Mouse (Mus musculus) liver, embryonic 14.5 days (tissue): Measurements from ENCODE around the gene Chadl. TPM values are rescaled to one million over a fixed set of nuclear protein-coding genes. Genes with fewer than 3 reads are reported as not detected.

ENCODE experiments used
- ATAC-seq: fragments of 200-750 bp; cut with Nextera tagmentation; 2 replicates; pipeline ENCODE4 v1.8.0; 2017; ENCODE audit warnings: moderate number of reproducible peaks, mild to moderate bottlenecking, moderate library complexity; ENCODE audit not compliant: insufficient read depth
- DNase-seq, 3 experiments: peaks; one replicate each; pipeline ENCODE4 v3.0.0-alpha.2; 2012 to 2013; ENCODE audit warnings: low read depth in 3 of 3, low spot score in 3 of 3
- H3K27ac ChIP-seq: fragments of 300-500 bp; sonication (generic); 2 replicates; pipeline ENCODE4 v1.5.1; 2014; ENCODE audit warnings: moderate library complexity, mild to moderate bottlenecking, control low read depth, inconsistent platforms
- H3K27me3 ChIP-seq: fragments of 300-500 bp; sonication (generic); 2 replicates; pipeline ENCODE4 v1.6.1; 2014; ENCODE audit warnings: mild to moderate bottlenecking, low read length, moderate library complexity; ENCODE audit not compliant: control insufficient read depth, insufficient read depth
- H3K36me3 ChIP-seq: fragments of 300-500 bp; sonication (generic); replicated peaks from 2 replicates; pipeline ENCODE4 v1.6.1; 2014; ENCODE audit warnings: low read depth; ENCODE audit not compliant: control insufficient read depth, insufficient read depth
- H3K4me1 ChIP-seq, 2 experiments: fragments of 200-500 bp in 1 of 2; fragments of 300-500 bp in 1 of 2; sonication (generic) in 1 of 2; replicated peaks; 2 replicates each; pipeline ENCODE4 v1.6.1; 2012 to 2014; ENCODE audit warnings: antibody characterized with exemption in 1 of 2, inconsistent platforms in 1 of 2, low read length in 1 of 2; ENCODE audit not compliant: control insufficient read depth in 2 of 2, insufficient read depth in 2 of 2
- H3K4me2 ChIP-seq: fragments of 300-500 bp; sonication (generic); 2 replicates; pipeline ENCODE4 v1.6.1; 2014; ENCODE audit warnings: low read depth, mild to moderate bottlenecking, control low read depth, moderate library complexity
- H3K4me3 ChIP-seq, 2 experiments: fragments of 200-500 bp in 1 of 2; fragments of 300-500 bp in 1 of 2; sonication (generic) in 1 of 2; 2 replicates each; pipeline ENCODE4 v1.5.1; 2012 to 2014; ENCODE audit warnings: low read depth in 2 of 2, low read length in 2 of 2, mild to moderate bottlenecking in 2 of 2, control low read depth in 1 of 2, inconsistent platforms in 1 of 2, moderate library complexity in 1 of 2; ENCODE audit not compliant: insufficient read depth in 1 of 2
- H3K9ac ChIP-seq: fragments of 300-500 bp; sonication (generic); replicated peaks from 2 replicates; pipeline ENCODE4 v1.6.1; 2014; ENCODE audit warnings: mild to moderate bottlenecking, control low read depth, moderate library complexity
- H3K9me3 ChIP-seq: fragments of 300-500 bp; sonication (generic); 2 replicates; pipeline ENCODE4 v1.6.1; 2016; ENCODE audit warnings: low read length, mixed read lengths; ENCODE audit not compliant: control insufficient read depth
- CTCF ChIP-seq: IDR thresholded peaks from 2 replicates; pipeline ENCODE4 v1.5.1; 2016; ENCODE audit warnings: antibody characterized with exemption, low read depth, control low read depth
- EP300 ChIP-seq: IDR thresholded peaks from 2 replicates; pipeline ENCODE4 v1.6.1; 2016; ENCODE audit warnings: antibody characterized with exemption, low read depth
- WGBS: fragments of 180-500 bp; shearing (Covaris S2); extraction: QIAGEN DNeasy Blood & Tissue Kit; methylation state at CpG from one replicate; pipeline ENCODE4 v1.1.7; 2014; ENCODE audit not compliant: insufficient replicate concordance; 5-methylcytosine and 5-hydroxymethylcytosine counted together
- polyA plus RNA-seq, 2 experiments: library from polyadenylated mRNA; depleted of rRNA in 1 of 2; stranded (reverse) in 1 of 2; unstranded in 1 of 2; fragments of >200 nt; fragmentation: Nextera tagmentation in 1 of 2; extraction: Ambion mirVana in 1 of 2; gene quantifications; 2 replicates each; pipeline versions ENCODE4 v1.2.1 to v1.2.3; 2012 to 2014

The Chadl gene
- polyA plus RNA-seq, 2 experiments: 0.20 to 0.25 TPM

- 71% methylated on average over 4 of the region's 4 CpGs for WGBS
- H3K36me3 ChIP-seq: peaks cover 88% of the 10 kb centered on the region
- no peak for ATAC-seq
- no peaks in the 10 kb centered on the region for H3K4me1 ChIP-seq
- no peaks in the 10 kb centered on the region for H3K27me3 ChIP-seq
- no peak overlapping the region for H3K4me3 ChIP-seq
- H3K9me3 ChIP-seq: no peaks in the 10 kb centered on the region
- no peak for DNase-seq
- no peak for TF ChIP-seq EP300
- no peak for TF ChIP-seq CTCF
- H3K4me2 ChIP-seq: no peak overlapping the region
- no peak overlapping the region for H3K9ac ChIP-seq
- no peak overlapping the region for H3K27ac ChIP-seq
These were observed 13.7 kb upstream of the Chadl start for GRCm38 (mm10) chr15:81710801-81711200.

- Histone ChIP-seq H3K4me2 (no peak overlapping the region), H3K4me3 (no peak overlapping the region), H3K9ac (no peak overlapping the region), H3K36me3 (peaks cover 89% of the 10 kb centered on the region), H3K27ac (no peak overlapping the region), H3K9me3 (no peaks in the 10 kb centered on the region), H3K27me3 (no peaks in the 10 kb centered on the region), H3K4me1 (no peaks in the 10 kb centered on the region)
- 90% methylated on average over 1 of the region's 1 CpGs for WGBS
- TF ChIP-seq CTCF: no peak
- ATAC-seq (no peak), DNase-seq (no peak)
These were observed 12.6 kb upstream of the Chadl start for GRCm38 (mm10) chr15:81709686-81710085.

GRCm38 (mm10) chr15:81708991-81709390, 11.9 kb upstream of the Chadl start:
- Histone ChIP-seq H3K36me3 (peaks cover 93% of the 10 kb centered on the region), H3K27ac (no peak overlapping the region), H3K9me3 (no peaks in the 10 kb centered on the region), H3K4me2 (no peak overlapping the region), H3K27me3 (no peaks in the 10 kb centered on the region), H3K4me1 (no peaks in the 10 kb centered on the region), H3K4me3 (no peak overlapping the region), H3K9ac (no peak overlapping the region)
- ATAC-seq: no peak
- TF ChIP-seq EP300: no peak
- no peak for TF ChIP-seq CTCF
- DNase-seq: no peak
- WGBS: 82% methylated on average over 11 of the region's 11 CpGs

GRCm38 (mm10) chr15:81703094-81703489, 6.0 kb upstream of the Chadl start:
- 74% methylated on average over 3 of the region's 3 CpGs for WGBS
- H3K27ac ChIP-seq: no peak overlapping the region
- no peak overlapping the region for H3K4me2 ChIP-seq
- no peaks in the 10 kb centered on the region for H3K27me3 ChIP-seq
- H3K4me3 ChIP-seq: no peak overlapping the region
- DNase-seq: no peak
- no peaks in the 10 kb centered on the region; a peak in 1 of 4 replicates for H3K4me1 ChIP-seq
- H3K36me3 ChIP-seq: peaks cover 45% of the 10 kb centered on the region
- H3K9me3 ChIP-seq: no peaks in the 10 kb centered on the region
- ATAC-seq: no peak
- no peak overlapping the region for H3K9ac ChIP-seq
- TF ChIP-seq CTCF (no peak), EP300 (no peak)

GRCm38 (mm10) chr15:81702306-81703093, 5.4 kb upstream of the Chadl start:
- no peak overlapping the region for H3K9ac ChIP-seq
- H3K27me3 ChIP-seq: no peaks in the 10 kb centered on the region
- WGBS: 84% methylated on average over 13 of the region's 13 CpGs
- no peaks in the 10 kb centered on the region; a peak in 1 of 4 replicates for H3K4me1 ChIP-seq
- no peak overlapping the region for H3K4me3 ChIP-seq
- H3K27ac ChIP-seq: no peak overlapping the region
- DNase-seq: no peak
- no peak overlapping the region for H3K4me2 ChIP-seq
- no peak for TF ChIP-seq EP300
- no peak for TF ChIP-seq CTCF
- ATAC-seq: 0 out of 2 replicates have a peak, but pooled peaks have one; percentile 27
- H3K36me3 ChIP-seq: peaks cover 39% of the 10 kb centered on the region
- H3K9me3 ChIP-seq: no peaks in the 10 kb centered on the region
